Mouse (Mus musculus) G1E (cell line): ENCODE data around the gene Trank1. TPM values are rescaled to one million over a fixed set of nuclear protein-coding genes. Genes with fewer than 3 reads are reported as not detected.
A peak's percentile ranks its signal among the peaks of the same experiment; 100 is the strongest.

Source experiments
- ATAC-seq: 2 replicates; pipeline ENCODE4 v1.8.0; 2016; ENCODE audit warnings: mild to moderate bottlenecking; ENCODE audit not compliant: insufficient number of reproducible peaks, poor library complexity, low FRiP score, severe bottlenecking; ENCODE audit errors: extremely low read depth
- DNase-seq: peaks from one replicate; pipeline ENCODE4 v3.0.0; 2012; ENCODE audit warnings: low spot score
- H3K27me3 ChIP-seq: 2 replicates; pipeline ENCODE4 v1.6.1; 2012; ENCODE audit warnings: mild to moderate bottlenecking, low read length, inconsistent platforms; ENCODE audit not compliant: insufficient read depth
- H3K36me3 ChIP-seq: replicated peaks from 2 replicates; pipeline ENCODE3; 2012; ENCODE audit warnings: mild to moderate bottlenecking, inconsistent platforms
- H3K4me1 ChIP-seq: 2 replicates; pipeline ENCODE4 v1.6.1; 2012; ENCODE audit warnings: low read depth, low read length, inconsistent platforms, mixed read lengths; ENCODE audit not compliant: insufficient read depth
- H3K4me3 ChIP-seq: 2 replicates; pipeline ENCODE4 v1.5.1; 2012; ENCODE audit warnings: low read depth, mild to moderate bottlenecking, inconsistent platforms, low read length, moderate library complexity, mixed read lengths
- H3K9me3 ChIP-seq: replicated peaks from 2 replicates; pipeline ENCODE4 v1.6.1; 2012; ENCODE audit warnings: inconsistent platforms
- CTCF ChIP-seq: IDR thresholded peaks from 2 replicates; pipeline ENCODE4 v1.5.1; 2012; ENCODE audit warnings: low read depth, low read length, inconsistent platforms, mixed read lengths
- GATA1 ChIP-seq: IDR thresholded peaks from 2 replicates; pipeline ENCODE4 v1.6.1; 2012; ENCODE audit warnings: borderline replicate concordance, low read length, inconsistent platforms, mixed read lengths
- GATA2 ChIP-seq: IDR thresholded peaks from 2 replicates; pipeline ENCODE4 v1.6.1; 2012; ENCODE audit warnings: low read depth, low read length, inconsistent platforms, borderline replicate concordance
- POLR2AphosphoS5 ChIP-seq: IDR thresholded peaks from 2 replicates; pipeline ENCODE4 v1.6.1; 2012; ENCODE audit warnings: low read depth, low read length, inconsistent platforms; ENCODE audit not compliant: insufficient replicate concordance
- TAL1 ChIP-seq: conservative IDR thresholded peaks from 2 replicates; pipeline ENCODE4 v1.6.1; 2012; ENCODE audit warnings: low read depth, low read length, inconsistent platforms, mixed read lengths
- polyA plus RNA-seq: library from polyadenylated mRNA; stranded (reverse); fragments of >175 nt; gene quantifications from 2 replicates; pipeline ENCODE4 v1.2.3, GENCODE M21; 2012
- total RNA-seq, 2 experiments: library from RNA; stranded (forward) in 1 of 2; stranded (reverse) in 1 of 2; fragments of 200-1000 nt in 1 of 2; fragments of >200 nt in 1 of 2; fragmentation: Nextera tagmentation in 1 of 2; gene quantifications; 2 replicates each; pipeline ENCODE4 v1.2.3; 2014 to 2017

The Trank1 gene
- total and polyA plus RNA-seq, 3 experiments, result 0.05 TPM; not detected in 2

GRCm38 (mm10) chr9:111287956-111288355, 23.6 kb upstream of the Trank1 start:
- no peak for TF ChIP-seq GATA1
- TF ChIP-seq POLR2AphosphoS5, result no peak
- no peak for TF ChIP-seq GATA2
- TF ChIP-seq TAL1, result no peak
- TF ChIP-seq CTCF, result no peak
- DNase-seq (no peak), ATAC-seq (no peak)
- H3K36me3 ChIP-seq, result no peaks in the 10 kb centered on the region
- H3K27me3 ChIP-seq, result peaks cover 13% of the 10 kb centered on the region
- H3K4me1 ChIP-seq, result peaks cover 3% of the 10 kb centered on the region
- no peak overlapping the region for H3K4me3 ChIP-seq
- no peaks in the 10 kb centered on the region for H3K9me3 ChIP-seq

- no peak for ATAC-seq
These were observed 22.2 kb upstream of the Trank1 start for GRCm38 (mm10) chr9:111289294-111289831.

GRCm38 (mm10) chr9:111289832-111290339, 21.7 kb upstream of the Trank1 start:
- Histone ChIP-seq H3K27me3 (peaks cover 9% of the 10 kb centered on the region), H3K9me3 (no peaks in the 10 kb centered on the region), H3K4me1 (peaks cover 3% of the 10 kb centered on the region), H3K4me3 (no peak overlapping the region; the same call in 1 of the 2 replicates), H3K36me3 (no peaks in the 10 kb centered on the region)
- peak; percentile 84 for ATAC-seq
- TF ChIP-seq CTCF (peak; percentile 99), GATA2 (no peak)
- peak; percentile 53 for DNase-seq

More at GRCm38 (mm10) chr9:111289294-111289831, 22.2 kb upstream of the Trank1 start:
- Histone ChIP-seq H3K36me3 (no peaks in the 10 kb centered on the region), H3K4me3 (no peak overlapping the region; the same call in 1 of the 2 replicates), H3K4me1 (peaks cover 3% of the 10 kb centered on the region), H3K27me3 (peaks cover 9% of the 10 kb centered on the region), H3K9me3 (no peaks in the 10 kb centered on the region)
- TF ChIP-seq GATA2 (no peak), GATA1 (no peak), CTCF (no peak), POLR2AphosphoS5 (no peak), TAL1 (no peak)
- no peak for DNase-seq

- H3K4me1 ChIP-seq, result peaks cover 3% of the 10 kb centered on the region
- DNase-seq, result no peak
- no peaks in the 10 kb centered on the region for H3K9me3 ChIP-seq
- H3K4me3 ChIP-seq, result no peak overlapping the region
- no peak for TF ChIP-seq GATA2
- no peak for TF ChIP-seq POLR2AphosphoS5
- no peak for TF ChIP-seq CTCF
- TF ChIP-seq GATA1, result no peak
- TF ChIP-seq TAL1, result no peak
- no peaks in the 10 kb centered on the region for H3K36me3 ChIP-seq
- H3K27me3 ChIP-seq, result peaks cover 6% of the 10 kb centered on the region
- ATAC-seq, result no peak
These were observed 20.9 kb upstream of the Trank1 start for GRCm38 (mm10) chr9:111290539-111291100.

DNA sequence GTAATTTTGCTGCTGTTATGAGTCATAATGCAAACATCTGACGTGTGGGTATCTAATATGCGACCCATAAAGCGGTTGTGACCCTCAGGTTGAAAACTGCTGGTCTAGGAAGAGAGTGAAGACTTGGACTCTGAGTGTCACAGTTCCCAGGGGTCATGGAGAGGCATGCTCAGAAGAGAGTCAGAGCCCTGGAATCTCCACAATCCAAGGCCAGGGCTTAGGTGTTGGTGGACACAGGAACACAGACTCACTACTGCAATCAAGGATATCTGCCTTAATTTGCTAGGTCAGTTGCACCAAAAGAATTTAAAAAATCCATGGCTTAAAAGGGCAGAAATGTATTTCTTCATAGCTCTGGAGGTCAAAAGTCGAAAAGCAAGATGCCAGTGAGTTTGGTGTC, 18.3 kb upstream of the Trank1 start:
- H3K9me3 ChIP-seq, result no peaks in the 10 kb centered on the region
- no peaks in the 10 kb centered on the region for H3K36me3 ChIP-seq
- no peak overlapping the region for H3K4me3 ChIP-seq
- no peak for DNase-seq
- TF ChIP-seq POLR2AphosphoS5 (no peak), GATA1 (no peak)
- ATAC-seq, result no peak
- peaks cover 3% of the 10 kb centered on the region for H3K4me1 ChIP-seq
- peaks cover 15% of the 10 kb centered on the region for H3K27me3 ChIP-seq

DNA sequence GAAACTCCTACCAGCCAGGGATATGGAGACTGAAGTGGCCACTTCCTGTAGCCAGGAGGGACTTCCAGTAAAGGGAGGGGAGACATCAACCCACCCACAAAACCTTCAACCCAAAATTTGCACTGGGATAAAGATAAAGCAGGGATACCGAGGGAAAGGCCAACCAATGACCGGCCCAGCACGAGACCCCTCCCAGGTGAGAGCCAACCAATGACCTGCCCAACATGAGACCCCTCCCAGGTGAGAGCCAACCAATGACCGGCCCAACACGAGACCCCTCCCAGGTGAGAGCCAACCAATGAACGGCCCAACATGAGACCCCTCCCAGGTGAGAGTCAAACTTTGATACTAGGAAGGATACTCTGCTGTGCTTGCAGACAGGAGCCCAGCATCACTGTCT, 16.6 kb upstream of the Trank1 start:
- Histone ChIP-seq H3K36me3 (no peaks in the 10 kb centered on the region), H3K4me3 (no peak overlapping the region), H3K9me3 (no peaks in the 10 kb centered on the region), H3K4me1 (no peaks in the 10 kb centered on the region), H3K27me3 (peaks cover 18% of the 10 kb centered on the region)
- no peak for DNase-seq
- no peak for ATAC-seq
- TF ChIP-seq GATA2, result no peak
- no peak for TF ChIP-seq GATA1
- no peak for TF ChIP-seq TAL1
- no peak for TF ChIP-seq POLR2AphosphoS5
- no peak for TF ChIP-seq CTCF
